Mouse (Mus musculus): ENCODE results near the gene Skint10.

Gene Skint10

GRCm38 (mm10) chr4:112774766-112775165, at the start of gene Skint10:
Gene Skint10 (minus strand): TSS chr4:112774866.
- no peak for DNase-seq (ENCODE audit: low read depth, low spot score)

DNA sequence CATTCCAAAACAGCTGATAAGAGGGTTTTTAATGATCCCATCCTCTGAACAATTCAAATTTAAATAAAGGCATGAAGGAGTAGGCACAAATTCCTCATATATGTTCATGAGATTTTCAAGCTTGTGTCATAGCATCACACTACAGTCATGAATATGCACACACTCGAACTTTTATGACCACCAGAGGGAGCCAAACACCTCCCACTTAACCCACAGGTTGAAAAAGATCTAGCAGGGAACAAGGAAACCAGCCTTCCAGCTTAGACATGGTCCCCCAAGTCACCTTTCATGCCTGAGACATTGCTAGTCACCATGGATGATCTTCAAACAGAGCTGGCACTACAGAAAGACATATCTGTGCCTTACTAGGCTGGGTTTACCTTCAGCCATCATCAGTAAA, 16.0 kb upstream of the Skint10 start:
- DNase-seq (ENCODE audit: low read depth, low spot score): no peak

Measured in R1 (cell line).